Mouse (Mus musculus) lung, embryonic 15.5 days (tissue): Measurements from ENCODE around the gene Mutyh. TPM values are rescaled to one million over a fixed set of nuclear protein-coding genes. Genes with fewer than 3 reads are reported as not detected.

Source experiments
- ATAC-seq: fragments of 200-750 bp; cut with Nextera tagmentation; 2 replicates; pipeline ENCODE4 v1.8.0; 2017; ENCODE audit warnings: moderate number of reproducible peaks, borderline replicate concordance; ENCODE audit not compliant: low FRiP score, low TSS enrichment; ENCODE audit errors: extremely low read depth
- H3K27ac ChIP-seq: fragments of 300-500 bp; sonication (generic); 2 replicates; pipeline ENCODE4 v1.5.1; 2015; ENCODE audit warnings: moderate library complexity, mild to moderate bottlenecking, inconsistent platforms
- H3K27me3 ChIP-seq: fragments of 300-500 bp; sonication (generic); 2 replicates; pipeline ENCODE4 v1.6.1; 2015; ENCODE audit warnings: inconsistent platforms
- H3K36me3 ChIP-seq: fragments of 300-500 bp; sonication (generic); 2 replicates; pipeline ENCODE4 v1.6.1; 2015; ENCODE audit warnings: inconsistent platforms
- H3K4me1 ChIP-seq: fragments of 300-500 bp; sonication (generic); 2 replicates; pipeline ENCODE4 v1.6.1; 2015; ENCODE audit warnings: inconsistent platforms
- H3K4me2 ChIP-seq: fragments of 300-500 bp; sonication (generic); 2 replicates; pipeline ENCODE4 v1.6.1; 2015; ENCODE audit warnings: inconsistent platforms, mild to moderate bottlenecking, moderate library complexity
- H3K4me3 ChIP-seq: fragments of 300-500 bp; sonication (generic); 2 replicates; pipeline ENCODE4 v1.5.1; 2015; ENCODE audit warnings: mild to moderate bottlenecking, inconsistent platforms
- H3K9ac ChIP-seq: fragments of 300-500 bp; sonication (generic); 2 replicates; pipeline ENCODE4 v1.6.1; 2015; ENCODE audit warnings: inconsistent platforms
- H3K9me3 ChIP-seq: fragments of 300-500 bp; sonication (generic); 2 replicates; pipeline ENCODE4 v1.6.1; 2016; ENCODE audit warnings: inconsistent platforms
- WGBS: fragments of 180-500 bp; shearing (Covaris S2); methylation state at CpG from one replicate; pipeline ENCODE4 v1.1.7; 2015; 5-methylcytosine and 5-hydroxymethylcytosine counted together
- polyA plus RNA-seq: library from polyadenylated mRNA; unstranded; fragments of >200 nt; fragmentation: Nextera tagmentation; extraction: Ambion mirVana; gene quantifications from 2 replicates; pipeline ENCODE4 v1.2.1, GENCODE M21; 2015

Mutyh gene
- polyA plus RNA-seq, 1 experiment from 2014 or later, result 18.6 TPM

DNA sequence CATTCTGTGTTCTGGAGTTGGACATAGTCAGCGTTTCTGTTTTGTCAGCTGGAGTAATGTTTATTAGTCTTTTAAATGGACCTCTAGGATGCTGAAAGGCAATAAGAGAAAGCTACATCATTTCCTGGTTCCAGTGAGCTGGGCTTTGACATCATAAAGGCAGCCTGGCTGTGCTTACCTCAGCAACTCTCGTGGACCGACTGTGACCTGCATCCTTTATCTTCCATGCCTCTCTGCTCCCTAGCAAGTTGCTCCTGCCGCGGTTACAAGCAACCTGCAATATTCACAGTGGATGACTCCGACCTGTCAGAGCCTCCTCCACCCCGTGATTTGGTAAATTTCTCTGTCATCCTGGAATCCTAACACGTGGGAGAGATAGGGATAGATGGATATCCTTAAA lies 54.5 kb downstream of the Mutyh start:
- H3K9me3 ChIP-seq, result no peaks in the 10 kb centered on the region
- H3K4me3 ChIP-seq, result no peak overlapping the region
- WGBS, result 54% methylated on average over 8 of the region's 8 CpGs
- H3K27ac ChIP-seq, result no peak overlapping the region
- no peaks in the 10 kb centered on the region for H3K4me1 ChIP-seq
- H3K27me3 ChIP-seq, result no peaks in the 10 kb centered on the region
- no peaks in the 10 kb centered on the region for H3K36me3 ChIP-seq
- ATAC-seq, result no peak
- no peak overlapping the region for H3K9ac ChIP-seq
- no peak overlapping the region for H3K4me2 ChIP-seq

Other genes starting within 250 kb of the Mutyh start
- gene Ccdc17, start 211.1 kb upstream of the Mutyh start, polyA plus RNA-seq, result 6.3 and 9.1 TPM in 2 replicates
- gene Nasp, start 179.8 kb upstream of the Mutyh start, polyA plus RNA-seq, result 125 and 131 TPM in 2 replicates
- 820 and 831 TPM in 2 replicates for gene Akr1a1, start 156.0 kb upstream of the Mutyh start, polyA plus RNA-seq
- 1,493 and 1,538 TPM in 2 replicates for gene Prdx1, start 122.2 kb upstream of the Mutyh start, polyA plus RNA-seq
- gene Mmachc, start 99.3 kb upstream of the Mutyh start, polyA plus RNA-seq, result 24.7 and 24.9 TPM in 2 replicates
- gene Ccdc163, start 99.2 kb upstream of the Mutyh start, polyA plus RNA-seq, result 31.7 and 33.8 TPM in 2 replicates
- 6.7 and 7.6 TPM in 2 replicates for gene Tesk2, start 86.8 kb upstream of the Mutyh start, polyA plus RNA-seq
- gene Toe1, start 83 bp upstream of the Mutyh start, polyA plus RNA-seq, result 36.4 and 37.8 TPM in 2 replicates
- 0.52 and 0.71 TPM in 2 replicates for gene Hpdl, start 14.0 kb downstream of the Mutyh start, polyA plus RNA-seq
- gene Zswim5, start 69.7 kb downstream of the Mutyh start, polyA plus RNA-seq, result 0.56 and 0.58 TPM in 2 replicates
- 91.7 and 103 TPM in 2 replicates for gene Urod, start 186.7 kb downstream of the Mutyh start, polyA plus RNA-seq
- 8.8 and 10.1 TPM in 2 replicates for gene Hectd3, start 187.6 kb downstream of the Mutyh start, polyA plus RNA-seq
- gene Eif2b3, start 211.7 kb downstream of the Mutyh start, polyA plus RNA-seq, result 34.2 and 35.6 TPM in 2 replicates